Mouse (Mus musculus) neutrophil, adult 65 days (primary cell): ENCODE data around the gene Defb26. TPM values are rescaled to one million over a fixed set of nuclear protein-coding genes. Genes with fewer than 3 reads are reported as not detected.

Experiments
- total RNA-seq: library from RNA; stranded (reverse); gene quantifications from 2 replicates; pipeline ENCODE4 v1.2.4, GENCODE M21; 2023

Defb26 gene
- total RNA-seq = not detected in 2 replicates

DNA sequence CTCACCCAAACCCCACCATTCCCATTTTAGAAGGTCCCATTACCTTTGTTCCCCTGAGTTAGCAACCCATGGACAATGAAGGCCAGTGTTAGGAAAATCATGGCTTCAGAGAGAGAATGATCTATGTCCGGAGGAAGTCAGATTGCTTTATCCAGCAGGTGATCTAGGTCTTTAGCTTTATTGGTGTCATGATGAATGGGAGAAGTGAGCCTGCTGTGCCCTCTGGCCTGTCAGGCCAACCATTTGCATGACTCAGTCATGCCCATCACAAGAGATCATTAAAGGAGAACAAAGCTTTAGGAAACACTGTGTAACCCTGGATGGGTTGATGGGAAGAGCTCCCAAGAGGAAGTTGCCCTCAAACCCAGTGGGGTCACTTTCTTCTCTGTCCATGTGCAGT is at the start of gene Defb26:
TSS of gene Defb26 (minus strand) at position 101 of the 400 bp plus-strand sequence.

GRCm38 (mm10) chr2:152539944-152540710 is 28.6 kb upstream of the Defb26 start, which contains the start of gene Defb29:
Defb29 (minus strand) TSS chr2:152540098.

DNA sequence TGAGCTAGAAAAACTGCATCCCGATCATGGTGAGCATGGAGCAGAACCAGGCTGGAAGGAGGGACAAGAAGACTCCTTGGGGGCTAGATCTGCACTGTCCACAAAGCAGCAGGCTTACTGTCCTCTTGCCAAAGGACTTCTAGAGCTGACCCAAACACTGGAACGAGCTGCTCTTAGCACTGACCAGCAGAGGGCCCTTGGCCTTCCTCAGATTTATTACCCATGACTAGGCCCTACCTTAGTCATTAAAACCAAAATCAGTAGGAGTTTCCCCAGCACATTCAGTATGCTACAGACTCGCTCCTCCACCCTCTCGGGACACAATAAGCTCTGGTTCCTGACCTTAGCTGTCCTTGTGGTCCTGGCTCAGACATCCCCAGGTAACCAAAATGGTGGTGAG is 6.5 kb upstream of the Defb26 start, which contains the start of gene Defb28:
TSS of gene Defb28 (plus strand) at position 275 of the 400 bp plus-strand sequence.

DNA sequence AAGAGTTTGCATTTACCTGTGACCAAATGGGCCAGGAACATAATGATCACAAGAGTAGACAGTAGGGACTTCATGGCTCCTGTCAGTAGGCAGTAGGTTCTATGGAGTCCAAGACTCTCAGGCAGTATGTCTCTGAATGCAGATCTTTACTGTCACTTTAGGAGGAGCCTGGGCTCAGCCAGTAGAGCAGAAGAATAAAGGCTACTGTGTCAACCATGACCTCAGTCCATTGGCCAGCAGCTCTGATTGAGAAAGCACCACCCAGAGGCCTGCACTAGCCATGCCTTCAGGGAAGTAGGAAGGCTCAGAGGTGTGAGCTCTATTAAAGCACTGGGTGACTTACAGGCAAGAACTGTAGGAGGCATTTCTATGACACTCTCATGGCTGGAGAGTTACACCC is 21.5 kb downstream of the Defb26 start, which contains the start of gene Defb22:
TSS of gene Defb22 (minus strand) at position 101 of the 400 bp plus-strand sequence.

DNA sequence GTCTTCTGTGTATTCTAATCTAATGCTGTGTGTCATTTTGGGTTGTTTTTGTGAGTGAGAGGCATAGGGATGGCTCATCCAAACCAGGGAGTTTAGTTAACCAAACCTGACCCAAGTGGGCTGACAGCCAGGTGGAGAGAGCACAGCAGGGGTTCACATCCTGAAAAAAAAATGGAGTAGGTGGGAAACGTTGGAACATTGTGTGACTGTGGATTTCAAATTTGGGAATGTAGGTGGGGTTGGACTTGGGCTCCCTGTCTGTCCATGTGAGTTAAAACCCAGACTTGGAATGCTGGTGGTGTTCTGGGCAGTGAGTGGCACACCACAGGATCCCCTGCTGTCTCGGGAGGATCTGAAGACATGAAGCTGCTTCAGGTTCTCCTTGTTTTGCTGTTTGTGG is 34.7 kb downstream of the Defb26 start, which contains the start of gene Defb20:
TSS of gene Defb20 (plus strand) at position 301 of the 400 bp plus-strand sequence.

DNA sequence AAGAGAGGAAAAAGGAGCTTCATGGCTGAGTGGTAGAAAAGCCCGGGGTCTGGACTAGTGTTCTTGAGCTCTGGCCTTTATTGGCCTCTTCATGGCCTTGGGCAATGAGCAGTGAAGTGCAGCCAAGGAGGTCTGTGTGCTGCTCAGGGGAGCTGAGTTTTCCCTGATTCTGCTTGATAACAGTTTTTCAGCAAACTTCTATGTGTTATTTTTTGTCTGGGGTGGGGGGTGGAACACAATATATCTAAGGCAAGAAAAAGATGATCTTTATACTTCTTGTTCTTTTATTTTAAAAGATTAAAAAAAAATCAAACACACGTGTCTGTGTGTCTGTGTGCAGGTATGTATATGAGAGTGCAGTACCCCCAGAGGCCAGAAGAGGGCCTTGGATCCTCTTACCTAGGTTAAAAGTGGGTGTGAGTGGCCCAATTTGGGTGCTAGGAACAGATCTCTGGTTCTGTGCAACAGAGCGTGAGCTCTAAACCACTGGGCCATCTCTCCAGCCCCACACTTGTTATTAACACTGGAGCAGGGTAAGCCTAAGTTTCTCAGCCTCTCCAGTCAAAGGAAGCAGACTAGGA is 46.8 kb downstream of the Defb26 start, which contains the start of gene Defb23:
TSS of gene Defb23 (minus strand) at position 51 of the 581 bp plus-strand sequence.

Other genes with a start within 250 kb of the Defb26 start
- gene Tbc1d20, start 217.9 kb downstream of the Defb26 start, total RNA-seq = 119 and 165 TPM in 2 replicates
- 72.2 and 90.2 TPM in 2 replicates for gene Rbck1, start 179.0 kb downstream of the Defb26 start, total RNA-seq
- gene Trib3, start 167.7 kb downstream of the Defb26 start, total RNA-seq = 4.0 and 5.2 TPM in 2 replicates
- gene Nrsn2, start 135.1 kb downstream of the Defb26 start, total RNA-seq = not detected in 2 replicates
- gene Sox12, start 113.6 kb downstream of the Defb26 start, total RNA-seq = 0.20 and 0.22 TPM in 2 replicates
- 0.61 and 1.2 TPM in 2 replicates for gene Zcchc3, start 96.7 kb downstream of the Defb26 start, total RNA-seq
- not detected in 2 replicates for gene 6820408C15Rik, start 96.1 kb downstream of the Defb26 start, total RNA-seq
- not detected in 2 replicates for gene Defb23, start 47.1 kb downstream of the Defb26 start, total RNA-seq
- gene Defb20, start 34.6 kb downstream of the Defb26 start, total RNA-seq = not detected in 2 replicates
- not detected in 2 replicates for gene Defb22, start 21.6 kb downstream of the Defb26 start, total RNA-seq
- not detected in 2 replicates for gene Defb28, start 6.6 kb upstream of the Defb26 start, total RNA-seq
- gene Defb29, start 28.4 kb upstream of the Defb26 start, total RNA-seq = not detected in 2 replicates
- gene Gm17416, start 57.6 kb upstream of the Defb26 start, total RNA-seq = not detected in 2 replicates
- not detected in 2 replicates for gene Defb21, start 61.1 kb upstream of the Defb26 start, total RNA-seq
- not detected in 2 replicates for gene Defb19, start 68.6 kb upstream of the Defb26 start, total RNA-seq
- gene Defb45, start 87.7 kb upstream of the Defb26 start, total RNA-seq = not detected in 2 replicates
- not detected in 2 replicates for gene Defb36, start 92.6 kb upstream of the Defb26 start, total RNA-seq
- gene Defb25, start 111.4 kb upstream of the Defb26 start, total RNA-seq = not detected in 2 replicates
- 6.2 and 7.2 TPM in 2 replicates for gene Rem1, start 115.3 kb upstream of the Defb26 start, total RNA-seq
- 141 and 159 TPM in 2 replicates for gene H13, start 157.8 kb upstream of the Defb26 start, total RNA-seq
- gene Mcts2, start 175.3 kb upstream of the Defb26 start, total RNA-seq = 17.7 and 36.2 TPM in 2 replicates
- gene Id1, start 224.6 kb upstream of the Defb26 start, total RNA-seq = 33.0 and 36.5 TPM in 2 replicates
- gene Cox4i2, start 242.5 kb upstream of the Defb26 start, total RNA-seq = not detected in 2 replicates